Mouse (Mus musculus) adrenal gland, postnatal 25 days (tissue): Measurements from ENCODE around the gene Sclt1. TPM values are rescaled to one million over a fixed set of nuclear protein-coding genes. Genes with fewer than 3 reads are reported as not detected.

Experiments
- DNase-seq: peaks from one replicate; pipeline ENCODE4 v3.0.0; 2021; ENCODE audit warnings: mixed read lengths
- total RNA-seq: library from RNA; stranded (reverse); gene quantifications from 2 replicates; pipeline ENCODE4 v1.2.3, GENCODE M21; 2021

Sclt1 gene
- total RNA-seq, 1 experiment from 2014 or later = 13.2 TPM

DNA sequence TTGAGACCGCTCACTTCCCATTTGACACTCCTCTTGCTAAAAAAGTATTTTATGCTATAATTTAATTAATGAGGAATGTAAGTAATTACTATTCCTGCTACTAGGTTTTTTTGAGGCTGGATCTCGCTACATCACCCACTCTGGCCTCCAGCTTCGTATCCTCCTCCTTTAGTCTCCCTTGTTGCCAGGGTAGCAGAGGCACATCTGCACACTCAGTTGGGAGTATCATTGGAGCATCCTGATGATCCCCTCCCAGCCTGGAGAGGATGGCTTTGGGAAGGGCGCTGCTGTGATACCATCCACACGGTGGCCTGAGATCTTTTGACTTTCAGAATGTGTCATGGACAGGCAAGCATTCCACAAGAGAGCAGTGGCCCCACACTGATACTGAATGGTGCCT is 156.8 kb downstream of the Sclt1 start:
- no peak for DNase-seq

DNA sequence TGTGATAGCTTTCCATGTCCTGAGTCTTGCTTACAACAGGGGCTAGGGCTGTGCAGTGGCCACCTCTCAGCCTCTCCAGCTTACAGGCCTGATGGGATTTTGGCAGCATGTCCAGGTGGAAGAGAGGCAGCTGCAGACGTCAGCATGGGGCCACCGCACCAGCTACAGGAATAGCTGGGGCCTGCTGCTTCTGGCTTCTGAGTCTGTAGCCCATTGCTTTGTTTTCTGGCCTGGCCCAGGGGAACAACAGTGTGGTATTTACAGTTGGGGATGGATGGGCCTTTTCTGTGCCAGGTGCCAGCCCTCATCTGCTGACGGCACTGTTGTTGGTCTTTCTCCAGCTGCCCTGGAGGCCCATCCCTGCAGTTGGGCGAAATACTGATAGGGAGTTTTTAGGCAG is 158.7 kb downstream of the Sclt1 start:
- DNase-seq = no peak

DNA sequence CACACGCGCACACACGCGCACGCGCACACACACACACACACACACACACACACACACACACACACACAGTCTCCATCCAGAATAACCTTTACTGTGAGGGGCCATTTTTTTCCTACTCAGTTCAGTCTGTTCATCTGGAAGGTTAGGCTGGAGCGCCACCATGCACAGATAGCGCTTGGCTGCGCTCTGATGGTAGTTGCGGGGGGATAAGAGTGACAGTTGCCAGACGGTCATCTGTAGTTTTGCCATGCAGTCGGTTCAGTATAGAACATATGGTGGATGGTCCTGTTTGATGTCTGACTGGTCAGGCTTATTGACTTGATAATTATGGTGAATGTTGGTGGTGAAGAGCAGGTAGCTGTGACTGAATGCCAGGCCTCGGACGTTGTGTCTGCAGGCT is 159.2 kb downstream of the Sclt1 start:
- no peak for DNase-seq

DNA sequence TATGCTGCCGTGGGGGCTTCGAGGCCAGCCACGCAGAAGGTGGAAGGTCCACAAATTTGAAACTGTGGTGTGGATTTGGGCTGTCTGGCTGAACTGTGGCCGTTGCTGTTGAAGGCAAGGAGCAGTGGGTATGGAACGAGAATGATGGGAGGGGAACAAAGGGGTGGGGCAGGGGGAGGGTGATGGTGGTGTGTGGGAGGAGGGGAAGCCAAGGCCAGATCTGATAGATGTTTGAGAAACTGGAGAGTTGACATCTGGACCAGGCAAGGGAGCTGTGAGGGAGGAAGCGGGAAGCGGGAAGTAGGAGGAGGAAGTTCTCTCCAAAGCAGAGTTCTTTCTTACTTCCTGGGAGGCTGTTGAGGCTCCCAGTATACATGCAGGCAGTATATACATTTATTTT is 160.1 kb downstream of the Sclt1 start:
- DNase-seq = no peak

DNA sequence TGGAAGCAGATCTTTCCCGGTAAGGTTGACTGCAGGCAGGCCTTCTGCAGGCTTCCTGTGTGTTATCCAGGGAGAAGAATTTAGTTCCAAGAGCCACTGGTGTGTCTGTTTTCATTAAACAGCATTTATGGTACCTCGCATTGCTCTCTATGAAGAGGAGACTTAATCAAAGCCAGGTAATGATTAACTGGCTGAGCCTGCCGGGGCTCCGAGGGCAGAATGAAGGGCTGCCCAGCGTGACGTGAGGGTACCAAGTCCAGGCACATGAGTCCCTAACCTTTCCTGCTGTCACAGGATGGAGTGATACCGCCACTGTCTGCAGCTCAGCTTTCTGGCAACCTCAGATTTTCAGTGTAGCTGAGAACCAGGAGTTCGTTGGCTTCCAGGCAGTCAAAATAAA is 160.9 kb downstream of the Sclt1 start:
- no peak for DNase-seq

DNA sequence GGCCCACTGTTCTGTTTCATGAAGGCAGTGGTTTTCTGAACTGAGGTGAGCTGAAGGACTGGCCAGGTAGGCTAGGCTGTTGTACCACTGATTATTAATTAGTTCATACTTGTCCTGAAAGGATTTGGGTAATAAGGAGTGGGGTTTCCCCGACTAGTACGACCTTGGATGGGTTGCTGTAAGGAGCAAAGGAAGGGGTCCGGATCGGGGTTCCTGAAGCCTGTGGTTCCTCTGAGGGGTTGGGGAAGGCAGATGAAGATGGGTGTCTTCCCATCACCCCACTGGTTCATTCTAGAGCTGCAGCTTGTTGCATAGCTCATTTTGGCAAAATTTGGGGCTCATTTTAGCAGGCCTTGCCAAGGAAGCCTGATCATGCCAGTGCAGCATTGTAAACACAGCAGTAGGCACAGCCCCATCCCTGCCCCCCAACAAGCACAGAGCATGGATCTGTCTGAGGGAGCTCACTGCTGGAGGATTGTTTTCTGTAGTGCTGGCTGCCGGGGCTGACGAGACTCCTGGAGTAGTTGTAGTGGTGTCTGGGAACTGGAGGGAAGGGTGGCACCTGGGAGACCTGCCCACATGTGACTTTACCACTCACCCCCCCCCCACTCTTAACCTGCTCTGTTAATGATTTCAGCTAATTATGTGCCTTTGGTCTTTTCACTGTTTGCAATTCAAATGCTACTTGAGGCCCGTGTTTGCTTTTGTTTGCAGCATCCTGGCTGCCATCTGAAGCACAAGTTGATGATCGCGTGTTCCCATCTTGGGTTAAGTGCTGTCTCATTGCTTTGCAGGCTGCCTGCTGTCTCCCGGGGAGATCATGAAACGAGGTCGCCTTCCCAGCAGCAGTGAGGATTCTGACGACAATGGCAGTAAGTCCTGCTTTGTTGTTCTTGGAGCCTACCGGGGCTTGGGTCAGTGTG is 161.7 kb downstream of the Sclt1 start:
- DNase-seq = no peak

DNA sequence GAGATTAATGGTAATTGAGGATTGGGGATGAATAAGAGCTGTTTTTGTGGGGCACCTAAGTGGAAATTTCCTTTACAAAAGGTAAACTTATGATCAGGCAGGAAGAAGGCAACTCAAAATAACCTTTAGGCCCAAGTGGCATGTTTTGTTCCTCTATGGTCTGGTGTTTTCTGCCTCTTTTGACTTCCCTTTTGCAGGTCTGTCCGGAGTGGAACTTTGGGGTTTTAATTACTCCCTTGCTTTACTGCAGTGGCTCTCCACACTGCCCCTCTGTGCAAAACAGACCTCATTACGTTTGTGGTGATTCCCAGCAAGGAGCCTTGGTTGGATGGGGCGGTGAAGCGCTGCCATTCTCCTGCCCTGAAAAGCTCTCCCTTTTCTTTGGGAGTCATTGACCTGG is 162.4 kb downstream of the Sclt1 start:
- DNase-seq = no peak

DNA sequence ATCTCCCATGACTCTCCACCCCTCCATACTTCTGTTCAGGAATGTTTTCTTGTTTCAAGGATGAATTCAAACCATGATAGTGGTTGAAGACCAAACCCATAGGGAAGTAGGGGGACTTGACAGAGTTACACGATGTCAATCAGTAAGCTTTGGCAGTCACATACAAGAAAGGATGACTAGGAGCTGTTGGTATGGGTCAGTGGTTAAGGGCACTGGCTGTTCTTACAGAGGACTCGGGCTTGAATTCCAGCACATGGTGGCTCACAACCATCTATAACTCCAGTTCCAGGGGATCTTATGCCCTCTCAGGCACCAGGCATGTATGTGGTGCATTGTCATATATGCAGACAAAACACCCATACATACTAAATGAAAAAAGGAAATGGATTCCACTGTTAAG is 165.1 kb downstream of the Sclt1 start:
- no peak for DNase-seq

Other genes starting within 250 kb of the Sclt1 start
- 50.1 and 56.5 TPM in 2 replicates for gene Jade1, start 186.8 kb downstream of the Sclt1 start, total RNA-seq
- 13.8 and 20.3 TPM in 2 replicates for gene D3Ertd751e, start 97 bp upstream of the Sclt1 start, total RNA-seq